28 mouse cellular contexts compared by ENCODE assay signal in genomic region chr13:109844828-109845227, GRCm38 (mm10).
DNase-seq lines count a peak whose midpoint lies in the region; ATAC-seq and TF ChIP-seq lines count a peak whose summit lies in the region.
"Had no signal": no experiment of that assay in that cellular context is flagged by ENCODE, and none has a peak within 500 bp of the region (broad histone marks: within the 10 kb centered on the region; RNA-seq: fewer than 3 reads in every experiment).

No protein-coding gene starts in this region.

- H3K4me1 ChIP-seq in intestine, embryonic 15.5 days (replicated peaks), result no peaks in the 10 kb centered on the region
- H3K4me1 ChIP-seq: embryonic facial prominence, embryonic 12.5 days; heart, embryonic 12.5 days; hindbrain, embryonic 10.5 days; hindbrain, embryonic 15.5 days; midbrain, embryonic 12.5 days; stomach, embryonic 15.5 days had no signal

- no peak for TF ChIP-seq CTCF in gastrocnemius, adult 2 months (IDR thresholded peaks at IDR 0.05)

- no peaks in the 10 kb centered on the region for H3K9me3 ChIP-seq in intestine, embryonic 15.5 days
- H3K9me3 ChIP-seq: embryonic facial prominence, embryonic 12.5 days; heart, embryonic 12.5 days; hindbrain, embryonic 10.5 days; hindbrain, embryonic 15.5 days; midbrain, embryonic 12.5 days; stomach, embryonic 15.5 days had no signal

- H3K4me3 ChIP-seq in gastrocnemius, adult 2 months, result no peak overlapping the region
- no peak overlapping the region for H3K4me3 ChIP-seq in intestine, embryonic 15.5 days (replicated peaks)
- H3K4me3 ChIP-seq: embryonic facial prominence, embryonic 12.5 days; heart, adult 2 months; heart, embryonic 12.5 days; hindbrain, embryonic 10.5 days; hindbrain, embryonic 15.5 days; midbrain, embryonic 12.5 days; stomach, embryonic 15.5 days had no signal

- 0 out of 2 replicates have a peak, but pooled peaks have one; percentile 18 for ATAC-seq in common myeloid progenitor, adult 5-6 weeks (replicated peaks; ENCODE audit: low read depth, poor library complexity, severe bottlenecking)
- ATAC-seq in intestine, embryonic 15.5 days, result no peak
- ATAC-seq: forebrain, embryonic 14.5 days; intestine, embryonic 16.5 days had no signal

- H3K36me3 ChIP-seq in intestine, embryonic 15.5 days, result no peaks in the 10 kb centered on the region
- H3K36me3 ChIP-seq: embryonic facial prominence, embryonic 12.5 days; heart, embryonic 12.5 days; hindbrain, embryonic 10.5 days; hindbrain, embryonic 15.5 days; midbrain, embryonic 12.5 days; stomach, embryonic 15.5 days had no signal

- DNase-seq in gastrocnemius, adult 2 months, result no peak
- no peak for DNase-seq in gastrocnemius, postnatal 4 days (ENCODE audit: low spot score in 2 of 2)
- peak; percentile 71 for DNase-seq in thymus, postnatal 0 days (ENCODE audit: low spot score)
- DNase-seq in thymus, postnatal 4 days, result peak; percentile 44
- no peak for DNase-seq in lung, adult 18-20 months
- no peak for DNase-seq in kidney, postnatal 10 days
- DNase-seq: adrenal gland, adult 8-10 months; cerebellum, adult 8-10 months; cerebellum, postnatal 25 days; embryo, embryonic 11 days; gastrocnemius, postnatal 36 days; heart, adult 2 months; kidney, adult 9 months; kidney, postnatal 14 days; liver; lung, embryonic 14.5 days; lung, postnatal 14 days had no signal

- H3K27me3 ChIP-seq in intestine, embryonic 15.5 days (replicated peaks), result no peaks in the 10 kb centered on the region
- H3K27me3 ChIP-seq: embryonic facial prominence, embryonic 12.5 days; heart, embryonic 12.5 days; hindbrain, embryonic 15.5 days; midbrain, embryonic 12.5 days; stomach, embryonic 15.5 days had no signal

- peak overlapping the region; percentile 63 for H3K27ac ChIP-seq in gastrocnemius, adult 2 months
- H3K27ac ChIP-seq in intestine, embryonic 15.5 days, result no peak overlapping the region
- H3K27ac ChIP-seq: embryonic facial prominence, embryonic 12.5 days; heart, adult 2 months; hindbrain, embryonic 10.5 days; hindbrain, embryonic 15.5 days; liver, embryonic 14.5 days; midbrain, embryonic 12.5 days; stomach, embryonic 15.5 days had no signal

- no peak overlapping the region for H3K4me2 ChIP-seq in intestine, embryonic 15.5 days (replicated peaks)
- H3K4me2 ChIP-seq: embryonic facial prominence, embryonic 12.5 days; heart, embryonic 12.5 days; hindbrain, embryonic 15.5 days; lung, embryonic 14.5 days; midbrain, embryonic 12.5 days; stomach, embryonic 15.5 days had no signal

- H3K9ac ChIP-seq in intestine, embryonic 15.5 days, result no peak overlapping the region
- H3K9ac ChIP-seq: embryonic facial prominence, embryonic 12.5 days; heart, embryonic 12.5 days; hindbrain, embryonic 15.5 days; liver, embryonic 14.5 days; lung, embryonic 14.5 days; midbrain, embryonic 12.5 days; stomach, embryonic 15.5 days had no signal

- WGBS in intestine, embryonic 15.5 days, result 80% methylated on average over 6 of the region's 6 CpGs

- intact Hi-C loops in gastrocnemius, adult 2 months (cut with DNase I), result no loop called here

Comparison
In these comparisons a context has a peak if more than half of its experiments do, and no peak if none do; other contexts are left out.
1. DNase-seq: peak in thymus, postnatal 0 days (single experiment) and thymus, postnatal 4 days (single experiment); none in gastrocnemius, adult 2 months (single experiment), gastrocnemius, postnatal 4 days (0 of 2), lung, adult 18-20 months (0 of 2) and kidney, postnatal 10 days (single experiment).